In genomic region chr10:82636321-82636720, GRCm38 (mm10) we compare ENCODE assay signal across 28 mouse cellular contexts. TPM values are rescaled to one million over a fixed set of nuclear protein-coding genes. Genes with fewer than 3 reads are reported as not detected.
A peak's percentile ranks its signal among the peaks of the same experiment; 100 is the strongest.
DNase-seq lines count a peak whose midpoint lies in the region; ATAC-seq and TF ChIP-seq lines count a peak whose summit lies in the region.
"Had no signal": no experiment of that assay in that cellular context is flagged by ENCODE, and none has a peak within 500 bp of the region (broad histone marks: within the 10 kb centered on the region; RNA-seq: fewer than 3 reads in every experiment).

No protein-coding gene starts in this region.

- H3K36me3 ChIP-seq in midbrain, embryonic 11.5 days (ENCODE audit: control insufficient read depth, insufficient read depth, low read length): peaks cover 24% of the 10 kb centered on the region
- peaks cover 99% of the 10 kb centered on the region for H3K36me3 ChIP-seq in midbrain, embryonic 10.5 days

- ATAC-seq in midbrain, embryonic 11.5 days (ENCODE audit: low FRiP score): no peak
- ATAC-seq: CD4-positive, CD25-positive, alpha-beta regulatory T cell, adult 4 months; forebrain, embryonic 14.5 days; forebrain, embryonic 16.5 days had no signal

- TF ChIP-seq POLR2A in lung, adult 2 months (IDR thresholded peaks at IDR 0.05; ENCODE audit: borderline replicate concordance, extremely low read depth, low read depth, low read length): no peak

- H3K9ac ChIP-seq in midbrain, embryonic 11.5 days (ENCODE audit: low read length): no peak overlapping the region
- H3K9ac ChIP-seq: embryonic facial prominence, embryonic 12.5 days; embryonic facial prominence, embryonic 15.5 days; forebrain, embryonic 12.5 days had no signal

- H3K4me1 ChIP-seq in midbrain, embryonic 11.5 days (ENCODE audit: control insufficient read depth, insufficient read depth, low read length): peaks cover 1% of the 10 kb centered on the region; the same call in 1 of the 2 replicates
- peaks cover 4% of the 10 kb centered on the region for H3K4me1 ChIP-seq in midbrain, embryonic 10.5 days
- no peaks in the 10 kb centered on the region; the same call in 1 of the 2 replicates for H3K4me1 ChIP-seq in lung, adult 2 months (ENCODE audit: control insufficient read depth, insufficient read depth, low read length)

- H3K27me3 ChIP-seq in midbrain, embryonic 11.5 days (ENCODE audit: control insufficient read depth, insufficient read depth, low read length): no peaks in the 10 kb centered on the region
- H3K27me3 ChIP-seq in midbrain, embryonic 10.5 days (ENCODE audit: low read depth, poor library complexity, severe bottlenecking): no peaks in the 10 kb centered on the region
- H3K27me3 ChIP-seq: CH12.LX; embryonic facial prominence, embryonic 12.5 days; embryonic facial prominence, embryonic 15.5 days; forebrain, embryonic 12.5 days had no signal

- no peaks in the 10 kb centered on the region; the same call in 1 of the 2 replicates for H3K9me3 ChIP-seq in midbrain, embryonic 11.5 days (ENCODE audit: control insufficient read depth, low read length)
- no peaks in the 10 kb centered on the region; the same call in 1 of the 2 replicates for H3K9me3 ChIP-seq in midbrain, embryonic 10.5 days (replicated peaks)
- H3K9me3 ChIP-seq: embryonic facial prominence, embryonic 15.5 days; forebrain, embryonic 12.5 days; G1E had no signal

- no peak for TF ChIP-seq CTCF in gastrocnemius, adult 2 months (IDR thresholded peaks at IDR 0.05)
- TF ChIP-seq CTCF in lung, adult 2 months (IDR thresholded peaks at IDR 0.05; ENCODE audit: insufficient read depth, low read length): no peak

- DNase-seq in gastrocnemius, adult 2 months: no peak
- no peak for DNase-seq in gastrocnemius, postnatal 4 days (ENCODE audit: low spot score in 2 of 2)
- peak; percentile 37 for DNase-seq in midbrain, embryonic 11.5 days (ENCODE audit: low spot score, missing footprints)
- DNase-seq in midbrain, embryonic 10.5 days (ENCODE audit: low spot score): no peak
- DNase-seq in MN1 (ENCODE audit: low spot score): peak; percentile 53
- DNase-seq in lung, adult 2 months: no peak
- no peak for DNase-seq in left cerebral cortex, postnatal 4 days
- DNase-seq: adrenal gland, adult 2 months; adrenal gland, postnatal 10 days; adrenal gland, postnatal 25 days; B cell, adult 2 months; cerebellum, adult 11 months; cerebellum, adult 18-20 months; cerebellum, adult 8-10 months; cerebellum, adult 9-11 months; cerebellum, postnatal 14 days; cerebellum, postnatal 36 days; embryo, embryonic 11 days had no signal

- intact Hi-C loops in gastrocnemius, adult 2 months (cut with DNase I): no loop called here
- intact Hi-C loops in left cerebral cortex, postnatal 4 days (cut with DNase I): no loop called here

- H3K27ac ChIP-seq in gastrocnemius, adult 2 months: peak overlapping the region; percentile 32; the same call in 1 of the 2 replicates
- H3K27ac ChIP-seq in midbrain, embryonic 11.5 days (ENCODE audit: low read depth, low read length): no peak overlapping the region
- H3K27ac ChIP-seq in midbrain, embryonic 10.5 days (replicated peaks): no peak overlapping the region
- H3K27ac ChIP-seq: embryonic facial prominence, embryonic 12.5 days; embryonic facial prominence, embryonic 15.5 days; forebrain, embryonic 10.5 days; forebrain, embryonic 12.5 days had no signal

- no peak overlapping the region for H3K4me3 ChIP-seq in gastrocnemius, adult 2 months
- H3K4me3 ChIP-seq in midbrain, embryonic 11.5 days (ENCODE audit: low read depth, low read length): no peak overlapping the region
- H3K4me3 ChIP-seq in midbrain, embryonic 10.5 days: no peak overlapping the region
- no peak overlapping the region for H3K4me3 ChIP-seq in lung, adult 2 months (replicated peaks; ENCODE audit: extremely low read depth, low read depth, low read length)
- H3K4me3 ChIP-seq: embryonic facial prominence, embryonic 12.5 days; embryonic facial prominence, embryonic 15.5 days; erythroblast, embryonic 14.5 days; forebrain, embryonic 10.5 days; forebrain, embryonic 12.5 days had no signal

- H3K4me2 ChIP-seq in midbrain, embryonic 11.5 days: no peak overlapping the region
- H3K4me2 ChIP-seq: embryonic facial prominence, embryonic 12.5 days; embryonic facial prominence, embryonic 15.5 days; forebrain, embryonic 12.5 days had no signal

- WGBS in midbrain, embryonic 11.5 days: 95% methylated on average over 3 of the region's 3 CpGs
- WGBS in midbrain, embryonic 10.5 days: 93% methylated on average over 3 of the region's 3 CpGs
- 87% methylated on average over 3 of the region's 3 CpGs for WGBS in lung, adult 2 months

RNA-seq across cellular contexts. Expression of gene Tdg, which starts 6.7 kb away (rescaled TPM):
- total RNA-seq in gastrocnemius, adult 2 months (2021): 10 to 100 TPM; 14.2 to 17.4 TPM
- total RNA-seq in gastrocnemius, postnatal 4 days (2021): 10 to 100 TPM; 24.1 to 33.7 TPM
- polyA plus RNA-seq in midbrain, embryonic 11.5 days (2014; fragmentation: Nextera tagmentation; extraction: Ambion mirVana): 340 and 352 TPM in 2 replicates
- polyA plus RNA-seq in midbrain, embryonic 10.5 days (2016; fragmentation: Nextera tagmentation; extraction: Ambion mirVana): 288 and 307 TPM in 2 replicates
- 13.6 and 20.5 TPM in 2 replicates for polyA plus RNA-seq in lung, adult 2 months (2012; rRNA removed)
- total RNA-seq in left cerebral cortex, postnatal 4 days (2021): 100 to 1,000 TPM in 1 of 2 experiments, 10 to 100 TPM in 1; 97.7 to 101 TPM

RNA-seq across cellular contexts. Expression of gene 1190007I07Rik, which starts 13.3 kb away (rescaled TPM):
- total RNA-seq in gastrocnemius, adult 2 months (2021): 10 to 100 TPM; 31.5 to 43.1 TPM
- total RNA-seq in gastrocnemius, postnatal 4 days (2021): 10 to 100 TPM; 20.5 to 23.5 TPM
- polyA plus RNA-seq in midbrain, embryonic 11.5 days (2014; fragmentation: Nextera tagmentation; extraction: Ambion mirVana): 35.9 and 39.7 TPM in 2 replicates
- 35.7 and 43.3 TPM in 2 replicates for polyA plus RNA-seq in midbrain, embryonic 10.5 days (2016; fragmentation: Nextera tagmentation; extraction: Ambion mirVana)
- polyA plus RNA-seq in lung, adult 2 months (2012; rRNA removed): 22.3 and 37.2 TPM in 2 replicates
- total RNA-seq in left cerebral cortex, postnatal 4 days (2021): 10 to 100 TPM; 14.9 to 15.8 TPM

RNA-seq across cellular contexts. Expression of gene Glt8d2, which starts 54.1 kb away (rescaled TPM):
- 1 to 10 TPM; 1.5 to 3.0 TPM for total RNA-seq in gastrocnemius, adult 2 months (2021)
- total RNA-seq in gastrocnemius, postnatal 4 days (2021): 10 to 100 TPM; 15.8 to 17.4 TPM
- 2.4 and 3.3 TPM in 2 replicates for polyA plus RNA-seq in midbrain, embryonic 11.5 days (2014; fragmentation: Nextera tagmentation; extraction: Ambion mirVana)
- polyA plus RNA-seq in midbrain, embryonic 10.5 days (2016; fragmentation: Nextera tagmentation; extraction: Ambion mirVana): 2.2 and 2.3 TPM in 2 replicates
- polyA plus RNA-seq in lung, adult 2 months (2012; rRNA removed): 4.4 and 5.5 TPM in 2 replicates
- total RNA-seq in left cerebral cortex, postnatal 4 days (2021): 1 to 10 TPM; 2.0 to 2.4 TPM
- total RNA-seq: CH12.LX had no signal
- polyA plus RNA-seq: erythroblast, embryonic 14.5 days; G1E had no signal

RNA-seq across cellular contexts. Expression of gene Hcfc2, which starts 59.6 kb away (rescaled TPM):
- total RNA-seq in gastrocnemius, adult 2 months (2021): 10 to 100 TPM; 23.0 to 25.5 TPM
- total RNA-seq in gastrocnemius, postnatal 4 days (2021): 10 to 100 TPM; 33.5 to 45.0 TPM
- polyA plus RNA-seq in midbrain, embryonic 11.5 days (2014; fragmentation: Nextera tagmentation; extraction: Ambion mirVana): 34.4 and 35.2 TPM in 2 replicates
- polyA plus RNA-seq in midbrain, embryonic 10.5 days (2016; fragmentation: Nextera tagmentation; extraction: Ambion mirVana): 25.6 and 27.2 TPM in 2 replicates
- 6.9 and 9.3 TPM in 2 replicates for polyA plus RNA-seq in lung, adult 2 months (2012; rRNA removed)
- total RNA-seq in left cerebral cortex, postnatal 4 days (2021): 10 to 100 TPM; 30.9 to 37.9 TPM

Comparison
In these comparisons a context has a peak if more than half of its experiments do, and no peak if none do; other contexts are left out.
1. DNase-seq: peak in midbrain, embryonic 11.5 days (single experiment) and MN1 (single experiment); none in gastrocnemius, adult 2 months (single experiment), gastrocnemius, postnatal 4 days (0 of 2), midbrain, embryonic 10.5 days (single experiment), lung, adult 2 months (single experiment) and left cerebral cortex, postnatal 4 days (single experiment).
2. RNA of gene Glt8d2, which starts 54.1 kb away (total RNA-seq): 15.8 to 17.4 TPM in gastrocnemius, postnatal 4 days; 1.5 to 3.0 TPM in gastrocnemius, adult 2 months and 2.0 to 2.4 TPM in left cerebral cortex, postnatal 4 days; every median in the first group is over 4 times any median in the second.